Mouse (Mus musculus): ENCODE measurements around the gene Fam196b.

Gene Fam196b

GRCm38 (mm10) chr11:34314534-34315379, at the start of gene Fam196b:
Gene Fam196b (plus strand): TSS chr11:34314822.
- no peak for DNase-seq (ENCODE audit: low spot score in 2 of 2)

GRCm38 (mm10) chr11:34272016-34272415, 42.6 kb upstream of the Fam196b start:
- no peak for DNase-seq (ENCODE audit: low spot score in 2 of 2)

DNA sequence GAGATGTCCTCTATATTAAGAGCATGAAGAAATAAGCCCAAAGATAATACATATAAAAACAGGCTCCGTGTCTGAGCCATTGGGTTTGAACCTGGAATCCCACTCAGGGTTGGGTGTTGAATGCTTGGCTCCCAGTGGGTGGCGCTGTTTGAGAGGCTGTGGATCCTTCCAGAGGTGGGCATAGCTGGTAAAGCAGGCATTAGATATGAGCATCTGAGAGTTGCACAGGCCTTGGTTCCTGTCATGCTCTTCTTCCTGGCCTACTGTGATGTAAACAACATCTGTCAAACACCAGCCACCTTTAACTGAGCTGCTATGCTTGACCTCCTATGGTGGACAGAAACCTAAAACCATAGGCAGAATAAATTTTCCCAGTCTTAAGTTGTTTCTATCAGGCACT, 38.7 kb upstream of the Fam196b start:
- no peak for DNase-seq (ENCODE audit: low spot score in 2 of 2)

DNA sequence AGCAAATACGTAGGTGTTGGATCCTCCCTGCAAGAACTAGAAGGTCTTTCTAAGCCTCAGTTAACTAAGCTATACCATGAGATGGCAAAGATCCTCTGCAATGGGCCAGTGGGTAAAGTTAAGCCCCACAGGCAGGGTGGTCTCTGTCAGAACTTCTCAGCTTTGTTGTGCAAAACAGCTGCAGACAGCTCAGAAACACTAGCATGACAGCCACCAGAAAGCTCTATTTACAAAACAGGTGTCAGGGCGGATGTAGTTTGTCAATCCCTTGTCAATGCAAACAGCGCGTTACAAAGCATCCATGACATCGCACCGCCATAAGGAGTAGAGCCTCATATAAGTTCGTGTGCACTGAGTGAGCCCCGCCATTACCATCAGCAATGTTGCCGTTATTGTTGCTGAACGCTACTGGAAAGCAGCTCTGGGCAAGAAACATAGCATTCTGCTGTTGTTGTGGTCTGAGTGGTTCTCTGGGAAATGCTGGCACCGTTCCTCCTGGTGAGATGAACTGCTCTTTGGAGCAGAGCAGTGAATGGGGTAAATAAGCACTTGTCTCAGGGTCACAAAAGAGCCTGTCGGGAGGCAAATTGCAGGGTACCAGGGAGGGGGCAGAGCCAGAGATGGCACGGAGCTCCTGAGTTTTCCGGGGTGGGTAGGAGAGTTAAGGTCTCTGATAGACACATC, 38.1 kb upstream of the Fam196b start:
- DNase-seq (ENCODE audit: low spot score in 2 of 2): no peak

GRCm38 (mm10) chr11:34277047-34277445, 37.6 kb upstream of the Fam196b start:
- no peak for DNase-seq (ENCODE audit: low spot score in 2 of 2)

- no peak for DNase-seq (ENCODE audit: low spot score in 2 of 2)
These were observed 30.4 kb upstream of the Fam196b start for GRCm38 (mm10) chr11:34284124-34284808.

- no peak for DNase-seq (ENCODE audit: low spot score in 2 of 2)
These were observed 24.4 kb upstream of the Fam196b start for GRCm38 (mm10) chr11:34290265-34290664.

GRCm38 (mm10) chr11:34290708-34291107, 23.9 kb upstream of the Fam196b start:
- no peak for DNase-seq (ENCODE audit: low spot score in 2 of 2)

GRCm38 (mm10) chr11:34291304-34291703, 23.3 kb upstream of the Fam196b start:
- DNase-seq (ENCODE audit: low spot score in 2 of 2): no peak

DNA sequence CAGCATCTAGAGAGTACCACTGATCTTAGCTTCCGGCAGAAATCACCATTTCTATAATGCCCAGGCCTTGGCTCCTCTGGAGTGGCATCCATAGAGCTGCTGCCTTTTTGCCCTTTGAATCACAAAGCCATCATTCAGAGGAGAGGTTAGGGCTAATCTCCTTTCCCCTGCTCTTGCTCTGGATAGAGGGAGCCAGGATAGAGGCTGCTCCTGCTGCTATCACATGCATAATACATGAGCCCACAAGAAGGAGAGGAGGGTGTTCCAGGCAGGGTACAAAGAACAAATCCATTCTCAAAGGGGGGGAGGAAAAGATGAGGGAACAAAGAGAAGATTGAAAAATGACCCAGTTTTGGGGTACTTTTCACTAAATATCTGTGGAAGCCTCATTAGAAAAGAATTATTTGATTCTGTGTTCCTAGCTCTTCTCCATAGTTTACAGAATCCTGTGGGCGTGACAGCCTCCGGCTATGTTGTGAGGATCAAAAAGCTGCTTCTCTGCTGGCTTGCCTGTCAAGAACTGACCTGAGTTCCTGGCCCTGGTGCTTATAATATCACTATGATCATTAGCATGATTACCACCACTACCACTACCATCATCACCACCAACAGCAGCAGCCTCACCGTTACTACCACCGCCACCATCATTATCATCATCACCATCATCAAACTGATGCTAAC, 16.8 kb upstream of the Fam196b start:
- no peak for DNase-seq (ENCODE audit: low spot score in 2 of 2)

- no peak for DNase-seq (ENCODE audit: low spot score in 2 of 2)
These were observed 15.1 kb upstream of the Fam196b start for GRCm38 (mm10) chr11:34299550-34299949.

- DNase-seq (ENCODE audit: low spot score in 2 of 2): no peak
These were observed 14.6 kb upstream of the Fam196b start for GRCm38 (mm10) chr11:34300064-34300463.

DNA sequence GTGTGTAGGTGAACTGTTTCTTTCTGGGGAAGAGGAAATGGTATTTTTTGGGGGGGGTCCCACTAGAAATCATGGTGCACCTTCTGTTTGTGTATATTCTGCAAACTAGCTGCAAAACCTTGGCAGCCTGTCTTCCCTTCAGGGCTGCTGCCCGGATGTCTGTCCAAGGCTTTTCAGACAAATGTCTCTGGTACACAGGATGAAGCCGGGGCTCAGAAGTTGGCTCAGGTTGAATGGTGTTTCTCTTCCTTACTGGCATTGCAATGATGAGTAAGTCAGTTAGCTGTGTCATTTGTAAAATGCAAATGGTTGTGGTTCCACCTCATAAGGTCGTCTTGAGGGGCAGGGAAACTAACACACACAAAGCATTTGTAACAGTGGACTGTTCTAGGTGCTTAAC, 8.4 kb upstream of the Fam196b start:
- no peak for DNase-seq (ENCODE audit: low spot score in 2 of 2)

DNA sequence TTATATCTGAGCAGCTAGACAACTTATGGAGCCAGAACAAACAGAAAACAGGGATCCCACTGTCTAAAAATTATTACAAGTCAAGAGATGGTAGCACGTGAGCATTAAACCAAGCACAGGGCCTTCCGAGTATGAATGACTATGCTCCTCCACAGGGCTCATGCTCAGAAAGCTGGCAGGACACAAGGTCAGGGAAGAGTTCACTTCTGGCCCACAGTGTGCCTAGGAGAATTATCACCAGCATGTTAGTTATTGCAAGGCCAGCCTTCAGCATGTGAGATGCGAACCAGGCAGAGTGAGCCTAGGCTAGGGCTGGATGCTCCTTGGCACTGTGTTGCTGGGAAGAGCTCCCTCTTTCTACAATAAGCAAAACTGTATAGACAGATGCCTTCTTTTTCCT, 5.9 kb upstream of the Fam196b start:
- no peak for DNase-seq (ENCODE audit: low spot score in 2 of 2)

DNA sequence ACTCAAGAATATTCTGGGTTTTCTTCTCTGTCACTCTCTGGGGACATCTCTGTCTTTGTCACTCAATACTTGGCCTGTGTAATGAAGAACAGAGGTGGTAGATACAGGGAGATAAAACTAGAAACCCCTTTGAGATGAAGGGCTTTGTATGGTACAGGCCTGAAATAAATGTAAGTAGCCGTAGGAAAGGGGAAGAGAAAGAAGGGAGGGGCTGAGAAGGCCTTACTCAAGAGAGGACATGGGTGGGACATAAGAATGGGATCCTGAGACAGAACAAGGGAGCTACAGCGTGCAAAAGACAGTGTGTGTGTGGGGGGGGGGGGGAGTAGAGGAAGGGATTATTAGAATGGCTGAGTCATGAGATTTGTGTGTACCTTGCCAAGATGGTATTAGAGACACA, 5.3 kb upstream of the Fam196b start:
- no peak for DNase-seq (ENCODE audit: low spot score in 2 of 2)

DNA sequence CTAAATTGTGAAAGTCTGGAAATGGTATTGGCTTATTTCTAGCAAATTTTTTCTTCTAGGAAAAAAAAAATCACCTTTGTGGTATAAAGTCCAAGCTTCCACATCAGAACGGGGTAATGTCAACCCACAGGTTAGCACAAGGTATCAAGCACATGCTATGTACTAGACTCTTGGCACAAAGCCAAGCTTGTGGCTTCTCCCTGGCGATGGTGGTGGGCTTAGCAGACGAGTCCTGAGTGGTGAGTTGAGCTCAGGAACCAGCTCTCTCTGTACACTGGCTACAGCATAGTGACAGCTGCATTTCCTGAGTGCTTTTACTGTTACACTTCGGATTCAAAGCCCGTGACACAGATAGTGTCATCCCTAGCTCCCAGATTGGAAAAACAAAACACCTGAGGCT, 2.9 kb upstream of the Fam196b start:
- DNase-seq (ENCODE audit: low spot score in 2 of 2): no peak

DNA sequence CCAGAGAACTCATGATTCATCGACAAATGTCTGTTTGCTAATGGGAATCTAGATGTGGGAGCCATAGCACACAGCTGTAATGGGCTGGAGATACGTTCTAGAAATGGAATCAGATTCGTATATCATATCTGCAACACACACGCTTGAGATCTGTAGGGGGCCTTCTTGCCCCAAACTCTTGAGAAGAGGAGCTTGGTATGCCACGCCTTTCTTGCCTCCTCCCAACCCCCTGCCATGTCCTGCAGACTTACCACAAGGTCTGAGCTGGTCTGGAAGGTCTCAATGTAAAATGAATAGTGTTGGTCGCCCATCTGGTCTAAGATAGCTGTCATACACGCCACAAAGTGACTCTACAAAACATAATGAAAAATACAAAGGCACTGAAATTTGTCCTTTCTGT, 2.4 kb upstream of the Fam196b start:
- DNase-seq (ENCODE audit: low spot score in 2 of 2): no peak

GRCm38 (mm10) chr11:34315383-34315782, 761 bp downstream of the Fam196b start:
- no peak for DNase-seq (ENCODE audit: low spot score in 2 of 2)

- DNase-seq (ENCODE audit: low spot score in 2 of 2): no peak
These were observed 1.6 kb downstream of the Fam196b start for GRCm38 (mm10) chr11:34316176-34316575.

DNA sequence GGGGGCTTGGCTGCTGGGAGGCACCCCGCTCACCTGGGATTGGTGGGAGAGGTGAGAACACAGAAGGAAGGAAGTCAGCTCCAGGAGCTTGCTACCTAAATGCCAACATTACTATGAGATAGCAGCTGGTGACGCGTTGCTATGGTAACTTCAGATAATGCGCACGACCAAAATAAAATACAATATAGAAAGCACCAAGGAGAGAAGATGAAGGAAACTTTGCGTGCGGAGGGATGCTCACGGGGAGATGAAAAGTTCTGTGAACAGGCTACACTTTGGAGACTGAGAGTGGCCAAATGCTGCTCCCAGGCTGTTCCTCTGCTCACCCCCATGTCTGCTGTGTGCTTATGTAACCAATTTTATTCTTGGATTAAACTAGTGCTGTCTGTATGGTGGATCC, 2.4 kb downstream of the Fam196b start:
- DNase-seq (ENCODE audit: low spot score in 2 of 2): no peak

DNA sequence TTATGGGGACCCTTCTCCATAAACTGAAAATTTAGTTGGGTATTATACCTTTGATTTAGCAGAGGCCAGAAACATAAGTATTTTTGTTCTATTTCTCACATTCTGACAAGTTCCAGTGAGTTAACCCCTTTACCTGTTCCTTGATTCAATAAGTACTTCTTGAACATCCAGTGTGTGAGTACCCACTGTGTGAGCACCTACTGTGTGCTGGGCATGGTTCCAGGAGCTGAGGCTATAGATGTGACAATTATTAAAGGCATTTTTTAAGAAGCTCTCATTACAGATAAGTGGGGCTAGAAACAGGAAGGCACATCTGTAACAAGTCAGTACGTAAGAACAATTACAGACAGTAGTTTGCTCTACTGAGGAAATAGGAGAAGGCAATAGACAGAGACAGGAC, 4.7 kb downstream of the Fam196b start:
- no peak for DNase-seq (ENCODE audit: low spot score in 2 of 2)

DNA sequence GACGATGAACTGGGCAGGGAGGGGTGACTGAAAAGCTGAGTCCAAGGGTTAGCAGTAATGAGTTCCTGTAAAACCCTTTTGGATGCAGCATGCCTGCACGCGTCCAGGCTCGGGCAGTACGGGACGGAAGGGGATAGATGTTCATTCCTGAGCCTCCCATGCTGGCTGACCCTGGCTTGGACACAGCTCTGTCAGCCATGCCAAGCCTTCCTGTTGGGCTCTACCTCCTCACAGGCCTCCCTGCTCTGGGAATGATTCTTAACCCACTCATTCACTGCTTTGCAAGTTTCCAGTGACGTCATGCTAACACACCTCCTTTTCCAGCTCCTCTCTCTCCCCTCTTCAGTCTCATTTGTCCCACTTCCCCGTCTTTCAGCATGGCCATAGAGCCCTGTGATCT, 9.0 kb downstream of the Fam196b start:
- DNase-seq (ENCODE audit: low spot score in 2 of 2): no peak
